Mouse (Mus musculus): ENCODE results near the gene Itgb1bp1. TPM values are rescaled to one million over a fixed set of nuclear protein-coding genes. Genes with fewer than 3 reads are reported as not detected.

Gene Itgb1bp1
- polyA plus RNA-seq, 1 experiment from 2014 or later: 48.7 TPM

Other genes with a start within 250 kb of the Itgb1bp1 start
- 121 and 122 TPM in 2 replicates for gene Cpsf3, start 893 bp downstream of the Itgb1bp1 start, polyA plus RNA-seq (2014; fragmentation: Nextera tagmentation; extraction: Ambion mirVana)
- gene Iah1, start 30.1 kb upstream of the Itgb1bp1 start, polyA plus RNA-seq (2014; fragmentation: Nextera tagmentation; extraction: Ambion mirVana): 48.4 and 51.7 TPM in 2 replicates
- 33.3 and 35.1 TPM in 2 replicates for gene Adam17, start 87.3 kb upstream of the Itgb1bp1 start, polyA plus RNA-seq (2014; fragmentation: Nextera tagmentation; extraction: Ambion mirVana)
- gene Ywhaq, start 131.4 kb upstream of the Itgb1bp1 start, polyA plus RNA-seq (2014; fragmentation: Nextera tagmentation; extraction: Ambion mirVana): 715 and 798 TPM in 2 replicates